Comparison of ENCODE assay signal across 8 mouse cellular contexts in genomic region chr14:52195691-52196090, GRCm38 (mm10). TPM values are rescaled to one million over a fixed set of nuclear protein-coding genes. Genes with fewer than 3 reads are reported as not detected.
A peak's percentile ranks its signal among the peaks of the same experiment; 100 is the strongest.
DNase-seq lines count a peak whose midpoint lies in the region; ATAC-seq and TF ChIP-seq lines count a peak whose summit lies in the region.

No protein-coding gene starts in this region.

- TF ChIP-seq CTCF in intestine, postnatal 0 days (IDR thresholded peaks at IDR 0.05; ENCODE audit: low read depth), result peak; percentile 72

- peaks cover 39% of the 10 kb centered on the region for H3K36me3 ChIP-seq in forebrain, embryonic 14.5 days (ENCODE audit: control insufficient read depth, insufficient read depth, low read length)
- H3K36me3 ChIP-seq in intestine, postnatal 0 days (ENCODE audit: control insufficient read depth, insufficient read depth), result 0 out of 2 replicates have a peak, but pooled peaks cover 13% of the 10 kb centered on the region
- H3K36me3 ChIP-seq in liver, embryonic 16.5 days (ENCODE audit: control insufficient read depth, insufficient read depth), result peaks cover 7% of the 10 kb centered on the region
- peaks cover 30% of the 10 kb centered on the region for H3K36me3 ChIP-seq in neural tube, embryonic 13.5 days

- peak overlapping the region; percentile 97; the same call in 1 of the 2 replicates for H3K9ac ChIP-seq in forebrain, embryonic 14.5 days (ENCODE audit: low read length)
- no peak overlapping the region for H3K9ac ChIP-seq in intestine, postnatal 0 days (ENCODE audit: low read depth, low read length)
- H3K9ac ChIP-seq in liver, embryonic 16.5 days (ENCODE audit: low read depth, low read length), result peak overlapping the region; percentile 97
- H3K9ac ChIP-seq in neural tube, embryonic 13.5 days, result peak overlapping the region; percentile 97

- H3K4me2 ChIP-seq in forebrain, embryonic 14.5 days (ENCODE audit: low read length), result peak overlapping the region; percentile 66
- H3K4me2 ChIP-seq in intestine, postnatal 0 days (replicated peaks; ENCODE audit: low read depth), result peak overlapping the region; percentile 90
- peak overlapping the region; percentile 59 for H3K4me2 ChIP-seq in liver, embryonic 16.5 days (ENCODE audit: low read depth, low read length)
- H3K4me2 ChIP-seq in neural tube, embryonic 13.5 days, result peak overlapping the region; percentile 77

- H3K4me3 ChIP-seq in forebrain, embryonic 14.5 days (ENCODE audit: low read depth, low read length), result peak overlapping the region; percentile 98
- peak overlapping the region; percentile 99; the same call in 1 of the 2 replicates for H3K4me3 ChIP-seq in intestine, postnatal 0 days (ENCODE audit: low read depth, low read length)
- peak overlapping the region; percentile 95 for H3K4me3 ChIP-seq in liver, embryonic 16.5 days (ENCODE audit: low read depth, low read length)
- peak overlapping the region; percentile 100 for H3K4me3 ChIP-seq in neural tube, embryonic 13.5 days

- peak; percentile 46 for DNase-seq in urinary bladder, postnatal 14 days (ENCODE audit: low spot score)
- no peak for DNase-seq in urinary bladder, adult 18-20 months (ENCODE audit: low spot score in 2 of 2)
- DNase-seq in c-Kit-positive CD71-positive TER-119-positive erythroid progenitor cells, embryonic 14.5 days (ENCODE audit: low spot score), result peak; percentile 76
- peak; percentile 49 for DNase-seq in forebrain, embryonic 14.5 days (ENCODE audit: low spot score)
- DNase-seq in ovary, adult 18-20 months (ENCODE audit: low spot score), result no peak

- ATAC-seq in forebrain, embryonic 14.5 days, result no peak
- no peak for ATAC-seq in intestine, postnatal 0 days
- ATAC-seq in liver, embryonic 16.5 days (ENCODE audit: low read depth), result no peak
- no peak for ATAC-seq in neural tube, embryonic 13.5 days (ENCODE audit: low read depth)

- peaks cover 13% of the 10 kb centered on the region for H3K4me1 ChIP-seq in forebrain, embryonic 14.5 days (ENCODE audit: control insufficient read depth, insufficient read depth, low read length)
- no peaks in the 10 kb centered on the region for H3K4me1 ChIP-seq in intestine, postnatal 0 days (replicated peaks; ENCODE audit: control insufficient read depth, insufficient read depth, low read length)
- peaks cover 31% of the 10 kb centered on the region for H3K4me1 ChIP-seq in liver, embryonic 16.5 days (ENCODE audit: control insufficient read depth, low read depth, low read length)
- peaks cover 26% of the 10 kb centered on the region for H3K4me1 ChIP-seq in neural tube, embryonic 13.5 days (replicated peaks)

- no peaks in the 10 kb centered on the region for H3K27me3 ChIP-seq in forebrain, embryonic 14.5 days (replicated peaks; ENCODE audit: control insufficient read depth, insufficient read depth, low read length)
- no peaks in the 10 kb centered on the region for H3K27me3 ChIP-seq in intestine, postnatal 0 days (replicated peaks; ENCODE audit: control insufficient read depth, insufficient read depth, low read length)
- H3K27me3 ChIP-seq in liver, embryonic 16.5 days (ENCODE audit: control insufficient read depth, insufficient read depth, low read depth, low read length), result no peaks in the 10 kb centered on the region
- H3K27me3 ChIP-seq in neural tube, embryonic 13.5 days, result no peaks in the 10 kb centered on the region

- WGBS in forebrain, embryonic 14.5 days, result 16% methylated on average over 3 of the region's 3 CpGs
- WGBS in intestine, postnatal 0 days, result 12% methylated on average over 3 of the region's 3 CpGs
- WGBS in liver, embryonic 16.5 days (ENCODE audit: insufficient replicate concordance), result 4% methylated on average over 3 of the region's 3 CpGs
- 11% methylated on average over 3 of the region's 3 CpGs for WGBS in neural tube, embryonic 13.5 days

- no peak overlapping the region for H3K27ac ChIP-seq in forebrain, embryonic 14.5 days (ENCODE audit: low read depth, low read length)
- no peak overlapping the region for H3K27ac ChIP-seq in intestine, postnatal 0 days (ENCODE audit: low read depth, low read length)
- no peak overlapping the region; the same call in 1 of the 2 replicates for H3K27ac ChIP-seq in liver, embryonic 16.5 days (ENCODE audit: low read length)
- no peak overlapping the region for H3K27ac ChIP-seq in neural tube, embryonic 13.5 days (replicated peaks)

- no peaks in the 10 kb centered on the region for H3K9me3 ChIP-seq in forebrain, embryonic 14.5 days (replicated peaks; ENCODE audit: control insufficient read depth, low read length)
- H3K9me3 ChIP-seq in intestine, postnatal 0 days (ENCODE audit: control insufficient read depth), result no peaks in the 10 kb centered on the region
- no peaks in the 10 kb centered on the region for H3K9me3 ChIP-seq in liver, embryonic 16.5 days (replicated peaks; ENCODE audit: control insufficient read depth, low read length)
- no peaks in the 10 kb centered on the region for H3K9me3 ChIP-seq in neural tube, embryonic 13.5 days

RNA-seq across cellular contexts. Expression of gene Supt16, which starts 1.5 kb away (rescaled TPM):
- polyA plus RNA-seq in forebrain, embryonic 14.5 days (2014; fragmentation: Nextera tagmentation; extraction: Ambion mirVana), result 68.9 and 78.4 TPM in 2 replicates
- polyA plus RNA-seq in intestine, postnatal 0 days (2015; fragmentation: Nextera tagmentation; extraction: Ambion mirVana), result 16.6 and 17.1 TPM in 2 replicates
- 26.2 and 28.5 TPM in 2 replicates for polyA plus RNA-seq in liver, embryonic 16.5 days (2015; fragmentation: Nextera tagmentation; extraction: Ambion mirVana)
- 43.6 and 53.9 TPM in 2 replicates for polyA plus RNA-seq in neural tube, embryonic 13.5 days (2015; fragmentation: Nextera tagmentation; extraction: Ambion mirVana)

Comparison
In these comparisons a context has a peak if more than half of its experiments do, and no peak if none do; other contexts are left out.
1. DNase-seq: peak in urinary bladder, postnatal 14 days (single experiment), c-Kit-positive CD71-positive TER-119-positive erythroid progenitor cells, embryonic 14.5 days (single experiment) and forebrain, embryonic 14.5 days (single experiment); none in urinary bladder, adult 18-20 months (0 of 2) and ovary, adult 18-20 months (single experiment).
2. Peak in every context shown above with its lines, with median percentiles within 50 percentile points of each other: H3K4me2 ChIP-seq and H3K4me3 ChIP-seq.